Mouse (Mus musculus): Measurements from ENCODE around the gene Ngdn. TPM values are rescaled to one million over a fixed set of nuclear protein-coding genes. Genes with fewer than 3 reads are reported as not detected.

The Ngdn gene
- polyA plus RNA-seq, 1 experiment from 2014 or later, result 94.2 TPM

GRCm38 (mm10) chr14:55053708-55054190, 38.5 kb downstream of the Ngdn start:
- Histone ChIP-seq H3K36me3 (replicated peaks) (no peaks in the 10 kb centered on the region), H3K9me3 (no peaks in the 10 kb centered on the region), H3K27ac (replicated peaks) (no peak overlapping the region), H3K4me1 (peaks cover 7% of the 10 kb centered on the region), H3K27me3 (replicated peaks; ENCODE audit: low read depth, poor library complexity, severe bottlenecking) (no peaks in the 10 kb centered on the region; the same call in 1 of the 2 replicates), H3K4me3 (no peak overlapping the region)
- no peak for DNase-seq (ENCODE audit: low spot score)
- 90% methylated on average over 17 of the region's 17 CpGs for WGBS

DNA sequence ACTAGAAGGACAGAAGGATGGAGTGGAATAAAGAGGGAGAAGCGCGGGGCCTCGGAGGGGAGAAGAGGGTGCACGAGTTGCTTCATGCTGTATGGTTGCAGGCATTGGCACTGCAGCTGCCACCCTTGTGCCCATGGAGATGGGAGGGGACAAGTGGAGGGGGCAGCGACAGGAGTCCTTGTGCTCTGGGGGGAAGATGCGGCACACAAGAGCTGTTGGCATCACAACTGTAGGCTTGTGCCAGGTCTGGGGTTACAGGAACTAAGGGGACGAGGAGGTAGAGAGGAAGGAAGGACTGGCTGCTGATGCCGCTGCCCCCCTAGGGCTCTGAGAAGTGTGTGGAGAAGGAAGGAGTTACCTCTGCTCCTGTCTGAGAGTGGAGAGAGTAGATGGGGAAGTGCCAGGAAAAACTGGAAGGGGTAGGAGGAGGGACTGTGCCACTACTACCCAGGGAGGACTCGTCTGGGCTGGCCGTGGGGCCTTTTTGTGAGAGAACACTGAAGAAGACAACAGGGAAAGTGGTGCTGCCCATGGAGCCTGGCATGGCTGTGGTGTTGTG, 39.0 kb downstream of the Ngdn start:
- WGBS, result 91% methylated on average over 10 of the region's 10 CpGs
- Histone ChIP-seq H3K27me3 (replicated peaks; ENCODE audit: low read depth, poor library complexity, severe bottlenecking) (no peaks in the 10 kb centered on the region; the same call in 1 of the 2 replicates), H3K9me3 (no peaks in the 10 kb centered on the region), H3K4me1 (peaks cover 2% of the 10 kb centered on the region), H3K27ac (replicated peaks) (no peak overlapping the region), H3K4me3 (no peak overlapping the region), H3K36me3 (replicated peaks) (no peaks in the 10 kb centered on the region)
- no peak for DNase-seq (ENCODE audit: low spot score)

DNA sequence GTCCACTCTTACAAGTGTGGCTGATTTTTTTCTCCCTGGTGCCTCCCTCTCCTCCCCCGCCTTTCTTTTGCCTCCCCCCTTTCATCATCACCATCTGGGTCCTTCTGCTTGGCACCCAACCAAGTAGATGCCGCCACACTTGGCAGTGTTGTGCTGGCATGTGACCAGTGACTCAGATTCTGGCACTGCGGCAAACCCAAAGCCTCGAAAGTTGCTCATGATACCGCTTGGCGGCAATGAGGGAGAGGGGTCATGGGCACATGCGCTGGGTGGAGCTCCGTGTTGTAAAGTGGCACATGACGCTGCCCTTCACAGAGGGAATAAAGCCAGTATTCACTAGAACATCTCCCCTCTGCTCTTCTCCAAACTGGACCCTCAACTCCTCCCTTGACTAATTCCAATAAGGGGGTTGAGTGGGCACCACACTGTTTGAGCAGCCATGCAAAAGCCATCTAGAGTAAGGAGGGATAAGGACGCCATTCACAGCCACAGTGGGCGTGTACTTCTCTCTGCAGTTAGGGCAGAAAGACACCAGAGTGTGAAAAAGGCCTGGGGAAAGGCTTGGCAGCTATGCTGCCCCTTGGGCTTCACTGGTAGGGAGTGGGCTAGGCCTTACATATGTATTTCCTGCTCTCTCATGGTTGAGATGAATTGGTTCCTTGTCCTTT, 40.0 kb downstream of the Ngdn start:
- H3K4me1 ChIP-seq, result peaks cover 7% of the 10 kb centered on the region
- H3K4me3 ChIP-seq, result no peak overlapping the region
- no peaks in the 10 kb centered on the region for H3K36me3 ChIP-seq (replicated peaks)
- H3K27me3 ChIP-seq (replicated peaks; ENCODE audit: low read depth, poor library complexity, severe bottlenecking), result no peaks in the 10 kb centered on the region; the same call in 1 of the 2 replicates
- H3K9me3 ChIP-seq, result no peaks in the 10 kb centered on the region
- no peak for DNase-seq (ENCODE audit: low spot score)
- 81% methylated on average over 11 of the region's 11 CpGs for WGBS
- H3K27ac ChIP-seq (replicated peaks), result no peak overlapping the region

DNA sequence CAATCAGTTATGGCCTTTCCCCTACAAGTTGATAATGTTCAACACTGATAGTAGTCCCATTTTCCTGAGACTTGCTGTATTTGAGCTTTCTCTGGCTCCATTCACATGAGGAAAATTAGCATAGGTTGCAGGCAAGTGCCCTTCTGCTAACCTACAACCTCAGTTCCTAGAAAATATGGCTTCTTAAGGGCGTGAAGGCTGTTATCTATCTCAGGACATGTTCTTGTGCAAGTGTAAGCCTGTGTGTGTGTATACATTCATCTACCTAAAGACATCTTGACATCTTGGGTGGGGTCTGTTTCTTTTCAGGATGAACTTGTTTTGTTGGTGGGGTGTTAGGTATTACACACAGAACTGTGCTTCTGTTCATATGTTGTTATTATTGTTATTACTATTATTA, 43.8 kb downstream of the Ngdn start:
- 82% methylated on average over 1 of the region's 1 CpGs for WGBS
- Histone ChIP-seq H3K4me3 (no peak overlapping the region), H3K36me3 (replicated peaks) (peaks cover 8% of the 10 kb centered on the region), H3K4me1 (peaks cover 38% of the 10 kb centered on the region), H3K9me3 (no peaks in the 10 kb centered on the region), H3K27ac (replicated peaks) (no peak overlapping the region), H3K27me3 (replicated peaks; ENCODE audit: low read depth, poor library complexity, severe bottlenecking) (peaks cover 15% of the 10 kb centered on the region)
- DNase-seq (ENCODE audit: low spot score), result no peak

DNA sequence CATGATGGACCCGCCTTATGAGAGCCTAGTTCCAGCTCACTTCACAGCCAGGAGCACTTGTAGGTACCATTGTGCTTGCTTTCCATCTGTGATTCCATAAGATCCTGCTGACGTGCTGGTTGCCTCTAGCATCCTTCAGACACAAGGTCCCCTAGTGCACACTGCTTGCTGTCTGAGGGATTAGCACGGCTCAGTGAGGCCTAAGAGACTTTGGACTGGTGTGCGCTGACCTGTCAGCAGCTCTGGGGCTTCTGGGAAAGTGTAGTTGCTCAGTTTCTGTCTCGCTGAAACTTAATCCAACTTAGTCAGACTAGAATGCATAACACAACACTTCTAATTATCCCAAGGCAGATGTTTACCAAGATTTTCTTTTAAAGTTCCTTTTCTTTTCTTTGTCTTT, 44.7 kb downstream of the Ngdn start:
- Histone ChIP-seq H3K9me3 (no peaks in the 10 kb centered on the region), H3K4me3 (no peak overlapping the region), H3K27ac (replicated peaks) (0 out of 2 replicates have a peak overlapping the region, but pooled peaks have one; percentile 7), H3K27me3 (replicated peaks; ENCODE audit: low read depth, poor library complexity, severe bottlenecking) (peaks cover 24% of the 10 kb centered on the region), H3K4me1 (peaks cover 40% of the 10 kb centered on the region), H3K36me3 (replicated peaks) (peaks cover 17% of the 10 kb centered on the region)
- 60% methylated on average over 5 of the region's 5 CpGs for WGBS
- DNase-seq (ENCODE audit: low spot score), result no peak

- Histone ChIP-seq H3K27ac (replicated peaks) (0 out of 2 replicates have a peak overlapping the region, but pooled peaks have one; percentile 30), H3K27me3 (replicated peaks; ENCODE audit: low read depth, poor library complexity, severe bottlenecking) (peaks cover 32% of the 10 kb centered on the region), H3K4me3 (no peak overlapping the region), H3K36me3 (replicated peaks) (peaks cover 37% of the 10 kb centered on the region), H3K4me1 (peaks cover 40% of the 10 kb centered on the region), H3K9me3 (no peaks in the 10 kb centered on the region)
- 39% methylated on average over 7 of the region's 7 CpGs for WGBS
- DNase-seq (ENCODE audit: low spot score), result no peak
These were observed 46.6 kb downstream of the Ngdn start for GRCm38 (mm10) chr14:55061845-55062244.

- peak; percentile 57 for DNase-seq (ENCODE audit: low spot score)
- H3K9me3 ChIP-seq, result no peaks in the 10 kb centered on the region
- H3K4me1 ChIP-seq, result peaks cover 40% of the 10 kb centered on the region
- H3K27ac ChIP-seq (replicated peaks), result no peak overlapping the region; the same call in 1 of the 2 replicates
- peaks cover 44% of the 10 kb centered on the region for H3K36me3 ChIP-seq (replicated peaks)
- WGBS, result 28% methylated on average over 17 of the region's 17 CpGs
- peaks cover 32% of the 10 kb centered on the region for H3K27me3 ChIP-seq (replicated peaks; ENCODE audit: low read depth, poor library complexity, severe bottlenecking)
- peak overlapping the region; percentile 25; the same call in 1 of the 2 replicates for H3K4me3 ChIP-seq
These were observed 47.4 kb downstream of the Ngdn start for GRCm38 (mm10) chr14:55062626-55063025.

GRCm38 (mm10) chr14:55063117-55063516, 47.9 kb downstream of the Ngdn start:
- Histone ChIP-seq H3K4me3 (no peak overlapping the region), H3K9me3 (no peaks in the 10 kb centered on the region), H3K4me1 (peaks cover 40% of the 10 kb centered on the region), H3K27me3 (replicated peaks; ENCODE audit: low read depth, poor library complexity, severe bottlenecking) (peaks cover 32% of the 10 kb centered on the region), H3K27ac (replicated peaks) (no peak overlapping the region; the same call in 1 of the 2 replicates), H3K36me3 (replicated peaks) (peaks cover 49% of the 10 kb centered on the region)
- 84% methylated on average over 5 of the region's 5 CpGs for WGBS
- DNase-seq (ENCODE audit: low spot score), result no peak

DNA sequence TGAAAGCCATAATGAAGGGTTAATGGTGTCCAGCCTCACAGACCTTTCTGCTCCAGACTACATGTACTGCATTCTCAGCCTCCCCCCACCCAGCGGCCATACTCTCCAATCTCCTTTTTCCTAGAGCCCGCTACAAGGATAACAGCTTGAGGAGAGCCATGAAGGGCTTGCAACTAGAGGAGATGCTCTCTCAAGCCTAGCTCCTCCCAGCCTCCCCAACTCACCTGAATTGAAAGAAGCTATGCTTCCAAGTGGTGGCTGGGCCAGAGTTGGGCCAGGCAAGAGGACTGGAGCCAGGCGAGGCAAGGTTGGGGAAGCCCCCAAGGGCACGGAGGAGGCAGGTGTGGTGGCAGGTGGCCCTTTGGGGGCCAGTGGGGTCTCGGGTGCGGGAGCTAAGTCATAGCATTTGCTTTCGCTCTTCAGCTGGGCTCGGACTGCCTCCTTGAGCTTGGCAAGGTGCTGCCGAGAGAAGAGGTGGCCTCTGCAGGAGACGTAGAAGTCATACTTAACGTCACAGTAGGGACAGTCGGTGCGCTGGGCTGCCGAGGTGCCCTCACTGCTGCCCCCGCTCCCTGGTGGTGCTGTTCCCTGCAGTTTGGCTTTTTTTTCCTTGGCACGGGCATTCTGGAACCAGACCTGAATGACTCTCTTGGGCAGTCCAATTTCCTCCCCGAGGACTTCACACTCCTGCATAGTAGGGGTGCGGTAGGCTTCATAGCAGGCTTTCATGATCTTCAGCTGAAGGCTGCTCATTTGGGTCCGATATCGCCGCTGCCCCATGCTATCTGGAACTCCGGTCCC, 48.5 kb downstream of the Ngdn start:
- Histone ChIP-seq H3K4me3 (no peak overlapping the region), H3K27ac (replicated peaks) (no peak overlapping the region), H3K36me3 (replicated peaks) (peaks cover 51% of the 10 kb centered on the region), H3K9me3 (no peaks in the 10 kb centered on the region), H3K4me1 (peaks cover 40% of the 10 kb centered on the region), H3K27me3 (replicated peaks; ENCODE audit: low read depth, poor library complexity, severe bottlenecking) (peaks cover 32% of the 10 kb centered on the region)
- DNase-seq (ENCODE audit: low spot score), result no peak
- WGBS, result 83% methylated on average over 22 of the region's 22 CpGs

GRCm38 (mm10) chr14:55064481-55065370, 49.5 kb downstream of the Ngdn start:
- Histone ChIP-seq H3K27ac (replicated peaks) (no peak overlapping the region), H3K9me3 (no peaks in the 10 kb centered on the region), H3K4me3 (no peak overlapping the region), H3K27me3 (replicated peaks; ENCODE audit: low read depth, poor library complexity, severe bottlenecking) (peaks cover 32% of the 10 kb centered on the region), H3K36me3 (replicated peaks) (peaks cover 58% of the 10 kb centered on the region), H3K4me1 (peaks cover 39% of the 10 kb centered on the region)
- DNase-seq (ENCODE audit: low spot score), result no peak
- WGBS, result 78% methylated on average over 35 of the region's 35 CpGs

- 89% methylated on average over 13 of the region's 13 CpGs for WGBS
These were observed 50.1 kb downstream of the Ngdn start for GRCm38 (mm10) chr14:55065391-55065790.

GRCm38 (mm10) chr14:55066042-55066441, 50.8 kb downstream of the Ngdn start:
- H3K27ac ChIP-seq (replicated peaks), result no peak overlapping the region
- DNase-seq (ENCODE audit: low spot score), result no peak
- peaks cover 42% of the 10 kb centered on the region for H3K27me3 ChIP-seq (replicated peaks; ENCODE audit: low read depth, poor library complexity, severe bottlenecking)
- peaks cover 63% of the 10 kb centered on the region for H3K36me3 ChIP-seq (replicated peaks)
- 90% methylated on average over 8 of the region's 8 CpGs for WGBS
- H3K9me3 ChIP-seq, result no peaks in the 10 kb centered on the region
- no peak overlapping the region for H3K4me3 ChIP-seq
- peaks cover 31% of the 10 kb centered on the region for H3K4me1 ChIP-seq

More at GRCm38 (mm10) chr14:55065391-55065790, 50.1 kb downstream of the Ngdn start:
- no peak overlapping the region for H3K27ac ChIP-seq (replicated peaks)
- H3K36me3 ChIP-seq (replicated peaks), result peaks cover 63% of the 10 kb centered on the region
- no peak for DNase-seq (ENCODE audit: low spot score)
- peaks cover 32% of the 10 kb centered on the region for H3K4me1 ChIP-seq
- peaks cover 36% of the 10 kb centered on the region for H3K27me3 ChIP-seq (replicated peaks; ENCODE audit: low read depth, poor library complexity, severe bottlenecking)
- no peak overlapping the region for H3K4me3 ChIP-seq
- no peaks in the 10 kb centered on the region for H3K9me3 ChIP-seq
